Mouse (Mus musculus) spleen, adult 2 months (tissue): ENCODE results near the gene Tmem60. TPM values are rescaled to one million over a fixed set of nuclear protein-coding genes. Genes with fewer than 3 reads are reported as not detected.
A peak's percentile ranks its signal among the peaks of the same experiment; 100 is the strongest.

Source experiments
- DNase-seq, 2 experiments: peaks; one replicate each; pipeline versions ENCODE4 v3.0.0 to v3.0.0-alpha.2; 2012 to 2021; ENCODE audit warnings: low spot score in 2 of 2, low read depth in 1 of 2
- H3K27ac ChIP-seq: fragments of 200-500 bp; 2 replicates; pipeline ENCODE4 v1.5.1; 2012; ENCODE audit warnings: low read length, inconsistent platforms; ENCODE audit not compliant: insufficient read depth
- H3K27me3 ChIP-seq: fragments of 200-500 bp; 2 replicates; pipeline ENCODE4 v1.6.1; 2012; ENCODE audit warnings: mild to moderate bottlenecking, moderate library complexity, low read length, inconsistent platforms; ENCODE audit not compliant: control insufficient read depth, insufficient read depth
- H3K36me3 ChIP-seq: fragments of 200-500 bp; 2 replicates; pipeline ENCODE4 v1.6.1; 2012; ENCODE audit warnings: mild to moderate bottlenecking, low read length, inconsistent platforms; ENCODE audit not compliant: control insufficient read depth, insufficient read depth
- H3K4me1 ChIP-seq: fragments of 200-500 bp; 2 replicates; pipeline ENCODE4 v1.6.1; 2011; ENCODE audit warnings: inconsistent platforms; ENCODE audit not compliant: control insufficient read depth, insufficient read depth, insufficient read length
- H3K4me3 ChIP-seq: fragments of 200-500 bp; 2 replicates; pipeline ENCODE4 v1.5.1; 2011; ENCODE audit warnings: mild to moderate bottlenecking, inconsistent platforms; ENCODE audit not compliant: insufficient read depth, insufficient read length; ENCODE audit errors: extremely low read depth
- CTCF ChIP-seq: fragments of 200-500 bp; IDR thresholded peaks from 2 replicates; pipeline ENCODE4 v1.5.1; 2011; ENCODE audit warnings: mild to moderate bottlenecking, inconsistent platforms; ENCODE audit not compliant: insufficient read depth, insufficient read length, insufficient replicate concordance; ENCODE audit errors: extremely low read depth
- POLR2A ChIP-seq: fragments of 200-500 bp; IDR thresholded peaks from 2 replicates; pipeline ENCODE4 v1.6.1; 2011; ENCODE audit warnings: low read depth, low read length, inconsistent platforms
- WGBS: fragments of 180-500 bp; shearing (Covaris S2); methylation state at CpG from one replicate; pipeline ENCODE4 v1.1.7; 2018; 5-methylcytosine and 5-hydroxymethylcytosine counted together
- polyA plus RNA-seq: library from polyadenylated mRNA; depleted of rRNA; stranded (reverse); fragments of >200 nt; gene quantifications from 2 replicates; pipeline ENCODE4 v1.2.3, GENCODE M21; 2012

The Tmem60 gene
- polyA plus RNA-seq, 1 experiment, result 4.5 TPM

DNA sequence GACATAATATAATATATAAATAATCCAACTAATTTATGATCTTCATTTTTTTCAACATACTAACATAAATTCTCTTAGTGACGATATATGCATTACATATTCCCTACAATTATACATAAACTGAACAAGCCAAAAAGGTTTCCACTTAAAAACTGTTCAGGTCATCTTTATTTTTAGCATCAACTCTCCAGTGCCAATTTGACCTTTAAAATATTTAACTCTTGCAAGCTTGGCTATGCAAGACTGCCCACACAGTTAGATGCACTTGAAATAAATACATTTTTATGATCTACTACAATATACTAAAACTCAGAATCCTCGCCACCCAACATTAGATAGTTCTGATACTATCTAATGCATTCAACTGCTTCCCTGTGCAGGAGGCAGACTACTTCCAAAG lies 1.6 kb upstream of the Tmem60 start:
- no peak for TF ChIP-seq POLR2A
- TF ChIP-seq CTCF, result no peak

DNA sequence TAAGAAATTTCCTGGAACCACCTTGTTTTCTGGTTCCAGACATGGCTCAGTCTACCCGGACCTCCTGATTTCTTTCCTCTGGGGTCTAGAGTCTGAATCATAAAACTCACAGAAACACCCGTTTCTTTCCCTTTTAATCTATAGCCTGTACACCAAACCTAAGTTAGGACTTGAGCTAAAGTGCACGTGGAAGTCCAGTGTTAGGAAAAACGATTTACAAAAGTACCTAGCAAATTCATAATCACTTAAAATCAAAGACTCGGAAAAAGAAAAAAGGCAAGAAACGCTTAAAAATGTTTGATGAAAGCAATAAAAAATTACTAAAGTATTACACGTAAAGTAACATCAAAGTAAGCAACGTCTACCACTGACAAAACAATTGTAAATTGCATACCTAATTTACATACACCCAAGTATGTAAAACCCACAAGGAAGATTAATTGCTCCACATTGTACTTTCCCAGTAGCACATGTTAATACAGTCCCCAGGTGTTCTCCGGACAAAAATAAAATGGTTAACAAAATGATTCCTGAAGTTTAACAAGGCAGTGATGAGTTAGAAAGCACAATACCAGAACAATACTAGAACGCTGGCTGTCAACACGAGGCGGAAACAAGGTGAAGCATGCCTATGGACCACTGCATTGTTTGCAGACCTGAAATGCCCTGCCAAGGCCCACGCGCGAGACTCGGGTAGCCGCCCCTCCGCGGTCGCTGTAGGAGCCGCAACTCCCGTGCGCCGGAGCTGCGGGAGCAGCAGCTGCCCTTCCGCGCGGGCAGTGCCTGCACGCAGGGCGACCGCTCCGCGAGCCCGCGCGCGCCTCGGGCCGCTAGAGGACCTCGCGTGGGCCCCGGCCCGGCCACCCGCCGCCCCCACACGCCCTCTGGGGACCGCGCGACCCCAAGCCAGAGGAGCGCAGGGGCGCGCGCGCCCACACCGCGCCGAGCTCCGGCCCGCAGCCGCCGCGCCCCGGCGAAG lies 905 bp upstream of the Tmem60 start:
- peak in 1 of 2 experiments; percentile 51 for DNase-seq
- peak overlapping the region; percentile 76 for H3K27ac ChIP-seq
- WGBS, result under 1% methylated on average over 62 of the region's 64 CpGs
- no peaks in the 10 kb centered on the region for H3K27me3 ChIP-seq
- peak overlapping the region; percentile 86 for H3K4me3 ChIP-seq
- TF ChIP-seq POLR2A (no peak), CTCF (no peak)
- peaks cover 12% of the 10 kb centered on the region for H3K4me1 ChIP-seq
- no peaks in the 10 kb centered on the region for H3K36me3 ChIP-seq

More for the DNA sequence above, 1.6 kb upstream of the Tmem60 start:
- DNase-seq, result no peak
- Histone ChIP-seq H3K27me3 (no peaks in the 10 kb centered on the region), H3K4me1 (peaks cover 12% of the 10 kb centered on the region), H3K36me3 (no peaks in the 10 kb centered on the region), H3K4me3 (no peak overlapping the region; the same call in 1 of the 2 replicates), H3K27ac (no peak overlapping the region)
- WGBS, result 62% methylated on average over 2 of the region's 2 CpGs

DNA sequence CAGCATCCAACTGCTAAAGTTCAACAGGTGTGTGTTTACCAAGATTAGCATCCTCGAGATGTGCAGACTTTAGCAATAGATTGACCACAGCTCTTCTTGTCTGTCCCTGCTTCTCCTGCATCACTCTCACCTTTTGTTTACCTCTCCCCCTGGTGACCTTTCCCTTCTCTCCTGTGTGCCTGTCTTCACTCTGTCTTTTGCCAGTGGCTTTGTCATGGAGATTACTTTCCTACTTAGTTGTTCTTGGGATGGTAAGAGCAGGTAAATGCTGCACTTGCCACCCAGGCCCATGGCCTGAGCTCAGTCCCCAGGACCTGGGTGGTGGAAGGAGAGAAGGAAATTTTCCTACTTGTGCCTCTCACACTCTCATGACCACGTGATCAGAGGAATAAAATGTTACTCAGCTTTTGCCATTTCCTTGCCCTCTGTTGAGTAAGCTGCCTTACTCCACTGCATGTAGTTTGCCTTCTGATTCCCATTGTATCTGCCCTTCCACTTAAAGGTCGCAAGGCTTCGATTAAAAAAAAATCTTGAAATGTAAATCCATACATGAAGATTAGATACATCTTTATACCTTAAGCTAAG lies 2.1 kb downstream of the Tmem60 start:
- no peak overlapping the region for H3K4me3 ChIP-seq
- H3K36me3 ChIP-seq, result 0 out of 2 replicates have a peak, but pooled peaks cover 1% of the 10 kb centered on the region
- no peak for TF ChIP-seq POLR2A
- TF ChIP-seq CTCF, result no peak
- no peaks in the 10 kb centered on the region for H3K27me3 ChIP-seq
- DNase-seq, result no peak
- H3K27ac ChIP-seq, result no peak overlapping the region
- WGBS, result 78% methylated on average over 4 of the region's 4 CpGs
- peaks cover 6% of the 10 kb centered on the region; the same call in 1 of the 2 replicates for H3K4me1 ChIP-seq

DNA sequence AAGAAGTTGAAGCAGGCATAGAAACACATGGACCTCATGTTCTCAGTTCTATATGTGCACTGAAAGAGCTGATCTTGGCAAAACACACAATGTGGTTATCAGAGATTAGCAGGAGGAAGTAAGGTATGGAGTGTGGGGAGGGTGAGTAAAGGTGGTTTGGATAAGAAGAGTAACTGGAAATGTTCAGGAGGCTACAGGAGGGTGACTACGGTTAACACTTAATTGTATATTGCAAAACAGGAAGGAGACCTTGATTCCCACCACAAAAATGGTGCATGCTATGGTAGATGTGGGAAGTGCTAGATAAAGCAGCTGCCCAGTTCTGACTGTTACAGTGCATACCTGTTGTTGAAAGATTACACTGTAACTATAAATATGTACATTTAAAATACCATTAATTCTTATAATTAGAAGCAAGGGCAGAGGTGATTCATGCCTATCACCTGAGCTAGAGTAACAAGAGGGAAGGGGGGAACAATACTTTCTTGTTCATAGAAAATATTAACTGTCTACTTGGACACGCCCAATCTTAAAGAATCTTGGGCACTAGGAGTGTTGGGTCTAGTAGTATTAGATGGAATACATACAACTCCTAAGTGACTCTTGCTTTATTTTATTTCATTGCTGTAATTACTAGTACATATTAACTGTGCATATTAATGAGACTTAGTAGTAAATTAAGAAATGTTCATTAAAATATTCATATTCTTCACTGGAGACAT lies 15.6 kb downstream of the Tmem60 start:
- peaks cover 27% of the 10 kb centered on the region for H3K36me3 ChIP-seq
- no peak overlapping the region for H3K27ac ChIP-seq
- WGBS, result 65% methylated on average over 2 of the region's 2 CpGs
- H3K4me1 ChIP-seq, result no peaks in the 10 kb centered on the region
- no peak overlapping the region for H3K4me3 ChIP-seq
- no peaks in the 10 kb centered on the region for H3K27me3 ChIP-seq
- TF ChIP-seq CTCF (no peak), POLR2A (no peak)
- DNase-seq, result no peak

DNA sequence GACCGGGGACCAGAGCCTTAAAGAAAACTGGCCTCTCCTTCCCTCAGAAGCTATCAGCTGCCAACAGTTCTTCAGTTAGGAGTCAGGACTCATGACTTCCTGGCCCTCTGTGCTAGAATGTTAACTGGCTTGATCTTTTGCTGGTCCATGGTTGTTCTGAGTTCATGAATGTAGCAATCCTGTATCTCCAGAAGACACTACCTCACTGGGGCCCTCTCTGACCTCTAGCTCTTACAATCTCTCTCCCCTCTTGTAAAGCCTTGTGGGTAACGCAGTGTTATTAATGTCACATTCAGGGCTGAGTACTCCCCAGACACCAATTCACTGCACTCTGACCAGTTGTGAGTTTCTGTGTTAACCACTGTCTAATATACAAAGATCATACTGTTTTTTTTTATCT lies 22.7 kb downstream of the Tmem60 start:
- Histone ChIP-seq H3K27ac (no peak overlapping the region), H3K4me1 (no peaks in the 10 kb centered on the region), H3K27me3 (no peaks in the 10 kb centered on the region), H3K36me3 (peaks cover 26% of the 10 kb centered on the region), H3K4me3 (no peak overlapping the region)
- TF ChIP-seq CTCF, result no peak
- TF ChIP-seq POLR2A, result no peak
- DNase-seq, result no peak
- WGBS, result 81% methylated on average over 2 of the region's 2 CpGs

DNA sequence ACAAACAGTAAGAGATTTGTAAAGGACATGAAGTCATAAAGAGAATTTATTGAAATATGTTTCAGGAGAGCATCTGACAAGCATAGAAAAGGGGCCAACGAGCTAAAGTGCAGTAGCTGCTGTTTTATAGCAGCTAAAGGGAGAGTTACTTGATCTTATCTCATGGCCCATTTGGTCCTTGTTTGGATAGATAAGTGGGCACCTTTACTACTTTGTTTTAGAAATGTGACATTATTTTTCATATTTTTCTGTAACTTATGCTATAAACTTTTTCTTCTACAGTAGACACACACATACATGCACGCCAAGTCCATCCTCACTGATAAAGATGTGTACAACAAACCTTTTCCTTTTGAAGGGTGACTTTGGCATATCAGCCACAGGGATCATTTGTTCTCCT lies 23.4 kb downstream of the Tmem60 start:
- Histone ChIP-seq H3K27ac (no peak overlapping the region), H3K4me1 (no peaks in the 10 kb centered on the region; the same call in 1 of the 2 replicates), H3K4me3 (no peak overlapping the region), H3K27me3 (no peaks in the 10 kb centered on the region), H3K36me3 (peaks cover 23% of the 10 kb centered on the region)
- 81% methylated on average over 2 of the region's 2 CpGs for WGBS
- TF ChIP-seq POLR2A (no peak), CTCF (no peak)
- DNase-seq, result no peak
